Comparison of ENCODE assay signal across 22 mouse cellular contexts in the genomic region with DNA sequence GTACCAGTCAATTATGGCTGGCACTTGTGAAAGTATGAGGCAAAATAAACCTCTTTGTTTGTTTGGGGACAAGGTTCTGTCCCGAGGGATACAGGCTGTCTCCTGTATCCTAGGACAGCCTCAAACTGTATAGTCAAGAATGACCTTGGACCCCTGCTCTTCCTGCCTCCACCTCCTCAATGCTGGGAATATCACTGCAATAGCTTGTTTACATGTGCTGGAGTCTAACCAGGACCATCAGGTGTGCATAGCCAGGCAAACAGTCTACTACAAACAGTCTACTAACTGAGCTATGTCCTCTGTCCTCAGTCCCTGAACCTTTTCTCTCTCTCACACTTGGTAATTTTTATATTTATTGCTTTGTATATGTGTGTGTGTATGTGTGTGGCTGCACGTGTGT. TPM values are rescaled to one million over a fixed set of nuclear protein-coding genes. Genes with fewer than 3 reads are reported as not detected.
"Had no signal": no experiment of that assay in that cellular context is flagged by ENCODE, and none has a peak within 500 bp of the region (broad histone marks: within the 10 kb centered on the region; RNA-seq: fewer than 3 reads in every experiment).

No protein-coding gene starts in this region.

- H3K4me2 ChIP-seq: intestine, embryonic 15.5 days; midbrain, embryonic 12.5 days; midbrain, embryonic 15.5 days; neural tube, embryonic 12.5 days; neural tube, embryonic 15.5 days had no signal

- H3K27me3 ChIP-seq: intestine, embryonic 15.5 days; midbrain, embryonic 12.5 days; midbrain, embryonic 15.5 days; neural tube, embryonic 12.5 days; neural tube, embryonic 15.5 days had no signal

- H3K4me3 ChIP-seq: intestine, embryonic 15.5 days; layer of hippocampus, adult 2 months; midbrain, embryonic 12.5 days; midbrain, embryonic 15.5 days; neural tube, embryonic 12.5 days; neural tube, embryonic 15.5 days had no signal

- H3K9ac ChIP-seq: intestine, embryonic 15.5 days; midbrain, embryonic 12.5 days; midbrain, embryonic 15.5 days; neural tube, embryonic 12.5 days; neural tube, embryonic 15.5 days had no signal

- H3K36me3 ChIP-seq: intestine, embryonic 15.5 days; midbrain, embryonic 12.5 days; midbrain, embryonic 15.5 days; neural tube, embryonic 12.5 days; neural tube, embryonic 15.5 days had no signal

- DNase-seq: kidney, adult 2 months; kidney, postnatal 25 days; layer of hippocampus, adult 9-11 months; lung, adult 2 months; lung, postnatal 14 days; lung, postnatal 4 days; right cerebral cortex, adult 18-20 months; right cerebral cortex, postnatal 14 days; right cerebral cortex, postnatal 4 days; spleen, adult 18-20 months; thymus, adult 18-20 months; thymus, postnatal 36 days had no signal

- ATAC-seq: intestine, embryonic 15.5 days; midbrain, embryonic 15.5 days had no signal

- H3K9me3 ChIP-seq: intestine, embryonic 15.5 days; midbrain, embryonic 12.5 days; midbrain, embryonic 15.5 days; neural tube, embryonic 12.5 days; neural tube, embryonic 15.5 days had no signal

- H3K27ac ChIP-seq: intestine, embryonic 15.5 days; kidney, postnatal 0 days; layer of hippocampus, adult 2 months; midbrain, embryonic 12.5 days; midbrain, embryonic 15.5 days; neural tube, embryonic 12.5 days; neural tube, embryonic 15.5 days had no signal

RNA-seq across cellular contexts. Expression of a gene that starts 15.9 kb away (rescaled TPM):
- total RNA-seq: megakaryocyte progenitor cell, adult 5-6 weeks; megakaryocyte-erythroid progenitor cell, adult 5-6 weeks had no signal

RNA-seq across cellular contexts. Expression of a gene that starts 26.0 kb away (rescaled TPM):
- total RNA-seq: layer of hippocampus, postnatal 25 days; megakaryocyte progenitor cell, adult 5-6 weeks; megakaryocyte-erythroid progenitor cell, adult 5-6 weeks had no signal

RNA-seq across cellular contexts. Expression of a gene that starts 44.4 kb away (rescaled TPM):
- total RNA-seq: megakaryocyte progenitor cell, adult 5-6 weeks had no signal
